Mouse (Mus musculus): ENCODE results near the gene Zfp541. TPM values are rescaled to one million over a fixed set of nuclear protein-coding genes. Genes with fewer than 3 reads are reported as not detected.

Gene Zfp541
- polyA plus RNA-seq, 1 experiment from 2014 or later: 0.17 TPM

DNA sequence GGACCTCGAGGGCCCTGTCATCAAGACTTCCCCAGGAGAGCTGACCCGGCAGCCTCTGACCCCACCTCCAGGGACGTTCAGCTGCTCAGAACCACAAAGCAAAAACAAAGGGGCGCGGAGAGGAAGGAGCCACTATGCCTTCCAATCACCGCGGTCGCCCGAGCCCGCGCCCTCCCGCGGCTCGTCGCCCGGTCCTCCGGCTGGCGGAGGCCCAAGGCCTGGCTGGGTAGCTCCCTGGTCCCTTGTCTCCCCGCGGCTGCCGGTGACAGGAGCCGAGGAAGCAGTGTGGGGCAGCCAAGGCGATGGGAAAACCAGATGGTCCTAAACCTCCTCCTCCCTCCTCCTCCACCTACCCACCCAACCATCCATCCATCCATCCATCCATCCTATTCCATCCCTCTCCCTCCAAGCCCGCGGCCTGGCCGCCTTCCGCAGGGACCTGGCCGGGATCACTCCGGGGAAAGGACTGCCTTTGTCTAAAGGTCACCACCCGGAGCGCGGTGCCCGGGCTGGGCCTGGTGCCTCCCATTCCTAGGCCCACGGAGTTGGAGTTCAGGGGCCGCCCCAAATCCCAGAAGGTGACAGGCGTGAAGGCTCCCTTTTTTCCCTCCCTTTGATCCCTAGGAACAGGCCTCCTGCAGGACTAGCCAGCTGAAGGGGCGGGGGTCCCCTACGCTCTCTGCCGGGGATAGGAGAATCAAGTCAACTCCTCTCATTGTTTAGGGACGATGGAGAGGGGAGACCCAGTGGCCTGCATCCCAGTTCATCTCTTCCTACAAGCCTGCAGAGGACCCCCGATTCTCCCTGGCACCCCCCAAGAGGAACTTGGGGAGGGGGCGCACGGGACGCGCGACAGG lies 14.9 kb upstream of the Zfp541 start:
- ATAC-seq (ENCODE audit: low FRiP score): peak; percentile 30
- peak overlapping the region; percentile 99 for H3K27ac ChIP-seq (replicated peaks)
- peak overlapping the region; percentile 96 for H3K9ac ChIP-seq (replicated peaks)
- no peaks in the 10 kb centered on the region for H3K9me3 ChIP-seq (replicated peaks)
- whole genome bisulfite sequencing: 0% methylated on average over 46 of the region's 46 CpGs
- peak overlapping the region; percentile 76 for H3K4me2 ChIP-seq
- peaks cover 66% of the 10 kb centered on the region for H3K4me1 ChIP-seq
- H3K36me3 ChIP-seq: no peaks in the 10 kb centered on the region
- peak overlapping the region; percentile 75 for H3K4me3 ChIP-seq (replicated peaks)
- no peaks in the 10 kb centered on the region for H3K27me3 ChIP-seq (replicated peaks)

DNA sequence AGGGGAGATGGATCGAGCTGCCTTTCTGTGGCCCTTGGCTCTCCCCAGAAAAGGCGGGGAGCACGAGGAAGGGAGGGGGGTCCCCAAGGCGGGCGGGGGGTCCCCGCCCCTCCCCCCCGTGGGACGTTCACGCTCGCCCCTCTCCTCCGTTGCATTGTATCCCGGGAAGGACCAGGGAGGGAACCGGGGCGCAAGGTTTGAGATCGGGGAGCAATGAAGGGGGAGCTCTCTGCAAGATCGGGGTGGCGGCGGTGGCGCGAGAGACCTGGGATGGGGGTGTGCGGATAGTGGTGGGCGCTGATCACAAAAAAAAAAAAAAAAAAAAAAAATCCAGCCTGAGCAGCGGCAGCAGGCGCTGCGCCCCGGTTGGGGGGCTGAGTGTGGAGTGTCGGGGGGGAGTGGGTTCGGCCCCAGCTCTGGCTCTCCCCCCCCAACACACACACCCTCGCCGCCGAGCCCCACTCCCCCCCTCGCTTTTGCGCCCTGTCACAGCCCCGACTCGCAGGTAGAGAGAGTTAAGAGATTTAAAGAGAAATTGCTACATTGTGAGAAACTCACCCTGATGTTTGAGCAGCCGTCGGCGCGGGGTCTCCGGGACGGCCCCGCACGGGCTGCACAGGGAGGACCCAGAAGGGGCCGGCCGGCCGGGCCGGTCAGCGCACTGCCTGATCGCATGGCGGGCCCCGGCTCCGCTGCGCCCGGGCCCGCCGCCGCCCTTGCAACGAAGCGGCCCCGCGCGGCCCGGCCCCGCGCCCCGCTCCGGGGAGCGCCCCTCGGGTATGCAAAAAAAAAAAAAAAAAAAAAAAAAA lies 14.1 kb upstream of the Zfp541 start, which contains the start of gene Bicra:
TSS of gene Bicra (minus strand) at position 584 of the 809 bp plus-strand sequence.
- H3K9me3 ChIP-seq (replicated peaks): no peaks in the 10 kb centered on the region
- ATAC-seq (ENCODE audit: low FRiP score): peak; percentile 74
- H3K27ac ChIP-seq (replicated peaks): peak within 1 kb of the TSS; percentile 99
- no peaks in the 10 kb centered on the region for H3K36me3 ChIP-seq
- H3K4me3 ChIP-seq (replicated peaks): peak within 1 kb of the TSS; percentile 75
- peak within 1 kb of the TSS; percentile 76 for H3K4me2 ChIP-seq
- no peaks in the 10 kb centered on the region for H3K27me3 ChIP-seq (replicated peaks)
- H3K9ac ChIP-seq (replicated peaks): peak within 1 kb of the TSS; percentile 96
- H3K4me1 ChIP-seq: peaks cover 68% of the 10 kb centered on the region
- WGBS: under 1% methylated on average over 56 of the region's 69 CpGs

DNA sequence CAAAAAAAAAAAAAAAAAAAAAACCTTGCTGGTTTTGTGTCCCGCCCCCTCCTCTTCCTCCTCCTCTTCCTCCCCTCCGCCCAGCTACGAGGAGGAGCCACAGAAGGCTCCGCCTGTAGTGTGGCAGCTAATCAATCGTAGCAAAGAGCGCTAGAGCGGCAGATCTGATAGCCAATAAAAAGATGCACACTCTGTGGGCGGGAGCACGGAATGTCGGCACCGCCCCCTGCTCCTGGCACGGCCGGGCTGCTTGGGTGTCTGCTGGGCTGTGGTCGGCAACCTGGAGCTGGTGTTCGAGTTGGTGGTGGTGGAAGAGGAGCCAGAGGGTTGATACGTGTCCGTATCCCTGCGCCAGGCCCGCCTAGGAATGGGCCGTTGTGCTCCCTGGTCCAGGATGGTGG lies 13.4 kb upstream of the Zfp541 start:
- peaks cover 63% of the 10 kb centered on the region for H3K4me1 ChIP-seq
- WGBS: under 1% methylated on average over 19 of the region's 20 CpGs
- H3K9ac ChIP-seq (replicated peaks): peak overlapping the region; percentile 96
- no peaks in the 10 kb centered on the region for H3K9me3 ChIP-seq (replicated peaks)
- ATAC-seq (ENCODE audit: low FRiP score): peak; percentile 89
- peak overlapping the region; percentile 99 for H3K27ac ChIP-seq (replicated peaks)
- peak overlapping the region; percentile 75 for H3K4me3 ChIP-seq (replicated peaks)
- H3K36me3 ChIP-seq: no peaks in the 10 kb centered on the region
- H3K27me3 ChIP-seq (replicated peaks): no peaks in the 10 kb centered on the region
- H3K4me2 ChIP-seq: peak overlapping the region; percentile 76

DNA sequence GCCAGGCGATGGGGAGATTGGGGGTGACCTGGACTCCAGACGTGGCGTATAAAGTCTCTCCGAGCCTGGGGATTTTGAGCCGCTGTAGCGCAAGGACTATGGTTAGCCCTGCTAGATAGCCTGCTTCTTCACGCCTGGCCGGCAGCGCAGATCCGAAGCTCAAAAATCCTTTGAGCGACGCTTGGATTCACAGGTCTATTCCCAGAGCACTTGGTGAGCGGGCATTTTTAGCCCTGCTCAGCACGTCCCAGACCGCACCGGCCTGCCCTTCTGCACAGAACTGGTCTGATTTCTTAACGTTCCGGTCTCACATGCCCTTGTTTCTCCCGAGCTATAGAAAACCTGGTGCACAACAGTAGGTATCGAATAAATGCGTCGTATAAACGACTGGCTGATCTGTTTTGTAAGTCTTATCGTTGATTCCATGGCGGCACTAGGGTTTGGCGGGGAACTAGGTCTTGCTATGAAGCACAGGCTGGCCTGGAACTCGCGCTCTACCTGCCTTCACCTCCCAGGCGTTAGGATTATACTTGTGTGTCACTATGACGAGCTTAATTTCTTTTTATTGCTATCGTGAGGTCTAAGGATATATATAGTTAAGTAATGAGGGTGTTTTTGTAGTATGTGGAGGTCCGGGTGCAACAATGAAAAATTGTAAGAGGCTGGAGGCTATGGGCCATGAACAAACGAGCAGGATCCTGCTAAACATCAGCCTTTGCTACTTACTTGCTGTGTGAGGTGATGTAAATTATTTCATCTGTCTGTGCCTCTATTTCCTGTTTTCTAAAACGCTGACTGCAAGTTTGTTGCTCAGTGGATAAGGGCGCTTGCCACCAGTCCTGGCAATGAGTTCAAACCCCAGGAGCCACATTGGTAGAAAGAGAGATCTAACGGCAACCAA lies 12.7 kb upstream of the Zfp541 start:
- no peak for ATAC-seq (ENCODE audit: low FRiP score)
- Histone ChIP-seq H3K9me3 (replicated peaks) (no peaks in the 10 kb centered on the region), H3K27ac (replicated peaks) (peak overlapping the region; percentile 99), H3K9ac (replicated peaks) (peak overlapping the region; percentile 67), H3K4me1 (peaks cover 58% of the 10 kb centered on the region), H3K4me3 (replicated peaks) (peak overlapping the region; percentile 75), H3K27me3 (replicated peaks) (no peaks in the 10 kb centered on the region), H3K4me2 (peak overlapping the region; percentile 72), H3K36me3 (no peaks in the 10 kb centered on the region)
- 8% methylated on average over 36 of the region's 36 CpGs for WGBS

DNA sequence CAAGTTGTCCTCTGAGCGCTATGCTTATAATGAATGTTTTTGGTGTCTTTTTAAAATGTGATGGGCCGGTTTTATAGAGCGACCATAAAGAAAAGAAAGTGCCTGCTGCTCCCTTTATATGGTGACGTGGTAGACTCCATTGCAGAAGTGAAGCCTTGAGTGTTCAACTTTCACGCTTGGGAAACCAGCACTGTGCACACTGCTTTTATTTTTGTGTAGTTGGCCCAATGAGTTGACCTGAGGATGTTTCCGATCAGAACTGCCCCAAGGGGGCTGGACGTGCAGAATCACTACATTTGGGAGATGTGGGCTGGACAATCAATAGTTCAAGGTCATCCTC lies 12.1 kb upstream of the Zfp541 start:
- ATAC-seq (ENCODE audit: low FRiP score): no peak
- Histone ChIP-seq H3K27me3 (replicated peaks) (no peaks in the 10 kb centered on the region), H3K4me2 (peak overlapping the region; percentile 72), H3K27ac (replicated peaks) (peak overlapping the region; percentile 99; the same call in 1 of the 2 replicates), H3K36me3 (no peaks in the 10 kb centered on the region), H3K9me3 (replicated peaks) (no peaks in the 10 kb centered on the region), H3K4me1 (peaks cover 52% of the 10 kb centered on the region), H3K4me3 (replicated peaks) (peak overlapping the region; percentile 75), H3K9ac (replicated peaks) (peak overlapping the region; percentile 67)
- WGBS: 78% methylated on average over 7 of the region's 7 CpGs

DNA sequence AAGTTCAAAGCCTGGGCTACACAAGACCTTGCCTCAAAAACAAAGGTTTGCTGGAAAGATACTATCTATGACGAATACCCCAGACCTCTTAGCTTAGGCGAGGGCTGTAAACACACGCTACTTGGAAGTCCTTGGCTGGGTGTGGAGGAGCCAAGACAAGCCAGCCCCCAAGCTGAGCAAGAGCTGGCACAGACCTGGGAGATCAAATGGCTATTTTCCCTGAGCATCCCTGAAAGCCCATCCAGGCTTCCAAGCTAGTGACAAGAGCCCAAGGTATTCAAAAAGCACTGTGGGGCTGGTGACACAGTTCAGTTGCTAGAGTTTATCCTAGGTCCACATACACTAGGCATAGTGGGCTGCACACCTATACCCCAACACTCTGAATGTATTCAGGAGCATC lies 11.0 kb upstream of the Zfp541 start:
- peaks cover 42% of the 10 kb centered on the region for H3K4me1 ChIP-seq
- no peaks in the 10 kb centered on the region for H3K27me3 ChIP-seq (replicated peaks)
- no peak overlapping the region for H3K27ac ChIP-seq (replicated peaks)
- no peaks in the 10 kb centered on the region for H3K36me3 ChIP-seq
- H3K4me2 ChIP-seq: peak overlapping the region; percentile 72
- no peak for ATAC-seq (ENCODE audit: low FRiP score)
- 95% methylated on average over 3 of the region's 3 CpGs for WGBS
- H3K9ac ChIP-seq (replicated peaks): no peak overlapping the region
- no peak overlapping the region; the same call in 1 of the 2 replicates for H3K4me3 ChIP-seq (replicated peaks)
- no peaks in the 10 kb centered on the region for H3K9me3 ChIP-seq (replicated peaks)

DNA sequence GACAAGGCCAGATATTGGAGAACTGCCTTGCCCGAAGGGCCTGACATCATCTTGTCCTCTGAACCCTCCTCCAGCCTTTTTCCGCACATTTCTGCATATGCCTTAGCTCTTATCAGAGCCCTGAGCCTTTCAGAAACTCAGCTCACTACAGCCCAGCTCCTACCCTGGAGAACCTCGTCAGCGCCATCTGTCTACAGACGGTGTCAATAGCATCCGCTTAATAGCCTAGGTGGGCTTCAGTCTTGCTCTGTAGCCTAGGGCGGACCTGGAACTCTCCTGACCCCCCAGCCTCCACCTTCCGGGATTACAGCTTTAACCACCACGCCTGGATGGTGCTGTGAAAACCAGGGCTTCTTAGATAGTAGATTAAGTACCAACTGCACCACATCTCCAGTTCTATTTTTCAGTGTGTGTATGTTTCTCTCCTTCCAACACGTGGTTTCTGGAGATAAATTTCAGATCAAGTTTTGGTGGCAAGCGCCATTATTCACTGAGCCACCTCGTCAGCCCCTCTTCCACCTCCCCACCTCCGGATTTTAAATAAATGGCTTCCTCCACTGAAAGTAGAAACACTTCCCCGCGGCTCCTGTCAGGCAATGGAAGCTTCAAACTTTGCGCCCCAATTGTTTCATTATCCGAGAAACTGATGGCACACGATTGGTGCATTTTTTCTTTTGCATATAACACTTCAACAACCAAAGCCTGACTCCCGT lies 9.6 kb upstream of the Zfp541 start:
- Histone ChIP-seq H3K4me3 (replicated peaks) (peak overlapping the region; percentile 51), H3K27ac (replicated peaks) (peak overlapping the region; percentile 84), H3K9ac (replicated peaks) (peak overlapping the region; percentile 48), H3K36me3 (no peaks in the 10 kb centered on the region), H3K9me3 (replicated peaks) (no peaks in the 10 kb centered on the region), H3K27me3 (replicated peaks) (no peaks in the 10 kb centered on the region), H3K4me2 (peak overlapping the region; percentile 72), H3K4me1 (peaks cover 34% of the 10 kb centered on the region)
- WGBS: 6% methylated on average over 19 of the region's 19 CpGs
- no peak for ATAC-seq (ENCODE audit: low FRiP score)

DNA sequence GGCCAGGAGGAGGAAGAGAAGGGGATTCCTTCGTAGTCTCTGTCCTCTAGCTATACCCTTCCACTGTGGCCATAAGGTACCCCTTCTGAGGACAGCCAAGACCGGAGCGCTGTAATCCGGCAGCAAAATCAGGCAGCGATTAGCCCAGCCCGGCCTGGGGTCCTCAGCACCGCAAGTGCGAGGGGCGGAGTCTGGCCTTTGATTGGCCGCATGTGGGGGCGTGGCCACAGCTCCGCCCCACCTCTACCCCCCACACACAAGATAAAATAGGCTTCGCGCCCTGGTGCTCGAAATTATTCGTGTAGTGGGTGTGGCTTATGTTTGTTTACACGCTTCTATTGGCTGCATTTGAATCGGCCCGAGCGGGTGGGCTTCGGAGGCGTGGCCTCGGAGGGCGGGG lies 8.9 kb upstream of the Zfp541 start:
- under 1% methylated on average over 24 of the region's 24 CpGs for WGBS
- H3K4me3 ChIP-seq (replicated peaks): peak overlapping the region; percentile 51
- H3K36me3 ChIP-seq: no peaks in the 10 kb centered on the region
- H3K9me3 ChIP-seq (replicated peaks): no peaks in the 10 kb centered on the region
- H3K27ac ChIP-seq (replicated peaks): peak overlapping the region; percentile 84
- H3K9ac ChIP-seq (replicated peaks): peak overlapping the region; percentile 48
- no peaks in the 10 kb centered on the region for H3K27me3 ChIP-seq (replicated peaks)
- peak overlapping the region; percentile 72 for H3K4me2 ChIP-seq
- peak; percentile 85 for ATAC-seq (ENCODE audit: low FRiP score)
- H3K4me1 ChIP-seq: peaks cover 34% of the 10 kb centered on the region

DNA sequence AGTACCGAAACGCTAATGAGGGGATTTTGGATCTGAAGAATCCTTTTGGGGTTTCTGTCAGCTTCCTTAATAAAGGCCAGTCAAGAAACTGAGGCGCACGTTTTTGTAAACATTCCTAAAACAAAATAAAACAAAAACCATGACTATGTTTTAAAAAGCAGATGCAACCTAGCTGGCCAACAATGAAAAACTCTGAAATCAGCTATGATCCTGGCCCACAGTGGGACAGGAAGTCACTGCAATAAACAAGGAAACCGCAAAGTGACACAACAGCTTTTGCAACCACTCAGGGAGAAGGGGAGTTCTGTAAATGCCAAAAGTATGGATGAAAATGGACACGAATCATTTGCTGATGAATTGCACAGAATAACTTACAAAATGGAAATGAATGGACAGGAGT lies 8.5 kb upstream of the Zfp541 start:
- 12% methylated on average over 6 of the region's 6 CpGs for WGBS
- Histone ChIP-seq H3K27ac (replicated peaks) (peak overlapping the region; percentile 84), H3K36me3 (no peaks in the 10 kb centered on the region), H3K4me2 (peak overlapping the region; percentile 72), H3K4me3 (replicated peaks) (peak overlapping the region; percentile 51), H3K9me3 (replicated peaks) (no peaks in the 10 kb centered on the region), H3K9ac (replicated peaks) (no peak overlapping the region), H3K4me1 (peaks cover 34% of the 10 kb centered on the region), H3K27me3 (replicated peaks) (no peaks in the 10 kb centered on the region)
- ATAC-seq (ENCODE audit: low FRiP score): no peak

DNA sequence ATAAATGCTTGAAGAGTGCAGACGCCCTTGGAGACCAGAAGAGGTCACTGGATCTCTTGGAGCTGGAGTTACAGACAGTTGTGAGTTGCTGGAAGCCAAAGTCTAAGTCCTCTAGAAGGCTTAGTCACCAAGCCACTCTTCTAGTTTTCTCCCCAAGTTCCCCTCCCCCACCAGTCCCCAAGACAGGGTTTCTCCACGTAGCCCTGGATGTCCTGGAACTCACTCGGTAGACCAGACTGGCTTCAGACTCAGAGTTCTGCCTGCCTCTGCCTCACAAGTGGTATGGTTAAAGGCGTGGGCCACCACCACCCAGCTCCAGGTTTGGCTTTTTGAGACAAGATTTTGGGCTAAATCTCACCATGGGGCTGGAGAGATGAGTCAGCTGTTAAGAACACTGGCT lies 6.6 kb upstream of the Zfp541 start:
- Histone ChIP-seq H3K9me3 (replicated peaks) (no peaks in the 10 kb centered on the region), H3K4me3 (replicated peaks) (no peak overlapping the region), H3K27me3 (replicated peaks) (0 out of 2 replicates have a peak, but pooled peaks cover 4% of the 10 kb centered on the region), H3K4me1 (peaks cover 21% of the 10 kb centered on the region), H3K36me3 (no peaks in the 10 kb centered on the region), H3K27ac (replicated peaks) (no peak overlapping the region), H3K4me2 (no peak overlapping the region), H3K9ac (replicated peaks) (no peak overlapping the region)
- WGBS: 72% methylated on average over 4 of the region's 4 CpGs
- no peak for ATAC-seq (ENCODE audit: low FRiP score)
